Mouse (Mus musculus): ENCODE results near the gene Tmigd1. TPM values are rescaled to one million over a fixed set of nuclear protein-coding genes. Genes with fewer than 3 reads are reported as not detected.
"Not testable (repeated sequence)": the region's sequence is repeated elsewhere in the genome, so short reads cannot be mapped to it uniquely, and the experiment has no call there.

The Tmigd1 gene
- total RNA-seq, 2 experiments from 2014 or later = 0.22 to 0.27 TPM

DNA sequence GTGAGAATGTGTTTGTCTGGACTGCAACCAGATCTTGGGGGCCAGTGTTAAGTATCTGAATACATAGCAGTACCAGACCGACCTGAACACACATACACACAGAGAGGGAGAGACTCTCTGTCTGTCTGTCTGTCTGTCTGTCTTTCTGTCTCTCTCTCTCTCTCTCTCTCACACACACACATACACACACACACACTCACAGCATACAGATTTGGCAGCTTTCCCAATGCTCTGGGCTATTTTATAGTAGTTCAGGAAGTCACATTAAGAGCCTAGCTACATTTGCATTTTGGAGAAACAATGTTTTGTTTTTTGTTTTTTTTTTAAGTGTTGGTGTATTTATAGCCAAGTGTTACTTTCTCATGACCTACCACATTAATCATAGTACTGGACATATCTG, 4.8 kb upstream of the Tmigd1 start:
- no peak for DNase-seq
- intact Hi-C loops (cut with DNase I) = no loop called here

DNA sequence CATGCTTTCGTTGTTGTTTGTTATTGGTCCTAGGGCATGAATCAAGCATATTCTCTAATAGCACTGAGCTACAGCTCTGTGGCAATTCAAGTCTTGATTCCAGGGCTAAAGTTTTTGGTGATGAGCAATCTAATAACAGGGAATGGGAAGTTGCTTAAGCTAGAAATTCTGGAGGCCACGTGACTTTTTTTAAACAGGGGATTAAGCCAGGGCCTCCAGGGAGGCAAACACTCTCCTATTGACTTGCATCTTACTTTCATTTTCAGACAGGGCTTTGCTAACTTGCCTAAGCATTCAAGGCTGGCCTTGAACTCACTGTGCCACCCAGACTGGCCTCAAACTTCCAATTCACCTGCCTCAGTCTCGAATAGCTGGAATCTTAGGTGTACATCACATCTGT, 4.1 kb upstream of the Tmigd1 start:
- intact Hi-C loops (cut with DNase I) = no loop called here

DNA sequence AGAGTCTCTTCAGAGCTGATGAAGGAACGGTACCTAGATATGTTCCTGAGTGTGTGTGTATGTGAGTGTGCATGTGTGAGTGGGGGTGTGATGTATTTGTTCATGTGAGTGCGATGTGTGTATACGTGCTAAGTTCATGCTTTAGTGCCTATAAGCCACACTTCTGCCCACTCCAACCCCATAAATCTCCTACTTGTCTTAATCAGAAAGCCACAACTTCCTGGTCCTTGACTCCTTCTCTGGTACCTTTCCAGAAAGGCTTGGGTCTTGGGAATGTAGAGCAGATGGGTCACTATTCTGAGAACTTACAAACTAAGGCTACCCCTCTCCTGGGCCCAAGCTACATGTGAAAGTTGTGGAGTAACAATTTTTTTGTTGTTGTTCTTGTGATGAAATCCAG, 3.2 kb upstream of the Tmigd1 start:
- no peak for DNase-seq
- intact Hi-C loops (cut with DNase I) = no loop called here

More for the DNA sequence above, 4.1 kb upstream of the Tmigd1 start:
- DNase-seq = no peak

DNA sequence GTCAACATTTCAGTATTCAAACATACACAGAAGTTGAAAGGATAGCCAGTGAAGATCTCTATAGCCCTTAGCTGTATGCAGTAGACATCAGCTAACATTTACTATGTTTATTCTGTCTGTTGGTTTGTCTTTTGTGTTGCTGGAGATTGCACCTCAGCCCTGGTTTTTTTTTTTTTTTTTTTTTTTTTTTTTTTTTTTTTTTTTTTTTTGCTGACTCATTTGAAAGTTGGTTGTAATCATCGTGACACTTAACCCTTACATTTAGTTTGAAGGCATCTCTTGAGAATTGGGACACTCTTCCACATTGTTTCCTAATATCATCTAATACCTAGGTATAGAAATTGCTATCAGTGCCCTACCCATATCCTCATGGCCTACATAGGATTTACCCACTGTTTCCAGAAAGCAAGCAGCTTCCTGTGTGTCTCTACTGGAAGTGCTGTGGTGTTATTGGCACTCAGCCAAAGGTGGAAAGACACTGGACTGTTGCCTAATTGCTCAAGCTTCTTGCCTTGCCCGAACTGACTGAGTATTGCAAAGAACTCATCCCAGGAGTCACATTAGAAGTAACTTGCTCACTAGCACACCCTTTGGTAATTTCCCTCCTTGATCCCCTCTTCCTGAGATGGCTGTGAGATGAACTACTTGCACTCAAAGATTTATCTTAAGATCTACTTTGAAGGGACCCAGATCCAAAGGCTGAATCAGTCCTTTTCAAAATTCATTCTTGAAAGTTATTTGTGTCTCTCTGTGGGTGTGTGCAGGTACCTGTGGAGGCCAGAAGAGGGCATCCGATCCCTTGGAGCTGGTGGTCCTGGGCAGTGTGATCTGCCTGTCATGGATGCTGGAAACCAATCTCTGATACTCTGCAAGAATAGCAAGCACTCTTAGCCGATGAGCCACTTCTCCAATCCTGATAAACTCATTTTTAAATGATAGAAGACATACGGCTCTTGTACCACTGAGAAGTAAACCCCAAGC, 1.9 kb upstream of the Tmigd1 start:
- no peak for DNase-seq
- intact Hi-C loops (cut with DNase I) = loop anchor here (5.0 kb wide), 1 partner anchor 47 kb away; no protein-coding TSS in a partner anchor

DNA sequence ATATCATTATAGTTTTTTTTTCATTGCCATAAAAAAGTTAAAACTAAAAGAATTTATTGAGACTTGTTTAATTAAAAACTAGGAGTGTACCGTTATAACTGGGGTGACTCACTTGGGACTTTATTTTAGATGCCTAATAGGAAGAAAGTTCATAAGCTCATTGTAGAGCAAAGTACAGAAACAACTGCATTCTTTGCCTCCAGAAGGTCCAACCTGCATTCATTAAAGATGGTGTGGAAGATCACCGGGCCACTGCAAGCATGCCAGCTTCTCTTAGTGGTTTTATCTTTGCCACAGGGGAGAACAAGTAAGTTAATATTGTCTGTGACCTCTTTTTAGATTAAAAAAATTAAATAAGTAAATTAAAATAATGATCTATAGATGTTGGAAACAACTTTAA, 2.4 kb downstream of the Tmigd1 start:
- DNase-seq = no peak
- intact Hi-C loops (cut with DNase I) = loop anchor here (5.0 kb wide), 1 partner anchor 43 kb away; no protein-coding TSS in a partner anchor

DNA sequence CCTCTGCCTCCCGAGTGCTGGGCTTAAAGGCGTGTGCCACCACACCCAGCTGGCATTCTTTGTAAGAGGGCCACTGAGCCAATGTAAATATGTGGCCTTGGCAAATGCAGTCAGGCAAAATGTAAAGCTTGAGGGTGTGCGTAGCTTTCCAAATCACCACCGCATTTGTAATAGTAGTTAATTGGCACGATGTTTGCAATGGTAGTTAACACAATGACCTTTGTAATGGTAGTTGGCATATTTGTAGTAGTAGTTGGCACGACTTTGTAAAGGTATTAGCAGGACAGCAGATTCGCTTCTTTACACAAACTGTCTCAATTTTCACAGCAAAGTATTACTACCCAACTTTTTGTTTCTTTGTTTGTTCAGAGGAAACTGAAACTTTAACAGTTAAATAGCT, 6.7 kb downstream of the Tmigd1 start:
- intact Hi-C loops (cut with DNase I) = no loop called here
- DNase-seq = no peak

DNA sequence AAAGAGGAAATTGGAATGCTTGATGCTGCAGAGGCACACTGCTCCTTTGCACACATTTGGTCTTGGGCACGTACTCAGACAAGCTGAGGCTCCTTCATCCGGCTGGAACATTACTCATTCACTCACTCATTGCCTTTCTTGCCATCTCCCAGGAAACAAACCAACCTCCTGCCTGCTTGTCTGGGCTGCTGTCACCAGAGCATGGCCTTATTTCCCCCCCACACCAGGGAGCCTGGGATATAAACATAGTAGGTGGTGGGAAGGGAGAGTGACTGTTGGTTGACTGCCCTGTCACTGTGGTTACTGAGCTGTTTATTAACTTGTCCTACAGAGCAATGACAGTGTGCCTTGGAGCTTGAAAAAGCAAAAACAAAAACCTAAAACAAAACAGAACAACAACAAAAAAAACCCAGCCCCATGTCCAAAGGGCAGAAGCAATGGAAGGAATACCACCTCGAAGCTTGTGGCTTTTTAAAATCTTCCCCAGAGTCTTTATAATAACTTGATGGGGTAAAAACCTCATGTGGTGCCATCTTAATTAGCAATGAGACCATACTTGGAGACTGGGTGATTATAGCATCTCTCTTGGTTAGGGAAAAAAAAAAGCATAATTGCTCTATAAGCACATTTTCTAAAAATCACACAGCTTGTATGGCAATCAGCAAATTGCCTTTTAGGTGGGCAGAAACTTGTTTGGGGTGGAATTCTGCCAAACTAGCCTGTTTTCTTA, 9.5 kb downstream of the Tmigd1 start:
- no peak for DNase-seq
- intact Hi-C loops (cut with DNase I) = no loop called here

DNA sequence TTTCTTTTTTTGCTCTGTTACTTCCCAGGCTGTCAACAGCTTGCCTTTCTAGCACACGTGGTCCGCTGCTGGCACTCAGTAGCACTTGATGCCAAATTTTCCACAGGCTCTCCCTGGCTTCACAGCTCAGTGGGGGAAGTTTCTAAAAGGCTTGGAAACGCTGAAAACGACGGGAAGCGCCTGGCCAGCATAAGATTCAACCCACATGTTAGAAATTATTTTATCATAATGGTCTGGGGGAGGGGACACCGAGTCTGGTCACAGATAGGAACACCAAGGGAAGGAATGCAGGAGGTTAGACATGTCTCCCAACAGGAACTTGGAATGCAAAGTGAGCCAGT, 10.1 kb downstream of the Tmigd1 start:
- DNase-seq = no peak
- intact Hi-C loops (cut with DNase I) = no loop called here

DNA sequence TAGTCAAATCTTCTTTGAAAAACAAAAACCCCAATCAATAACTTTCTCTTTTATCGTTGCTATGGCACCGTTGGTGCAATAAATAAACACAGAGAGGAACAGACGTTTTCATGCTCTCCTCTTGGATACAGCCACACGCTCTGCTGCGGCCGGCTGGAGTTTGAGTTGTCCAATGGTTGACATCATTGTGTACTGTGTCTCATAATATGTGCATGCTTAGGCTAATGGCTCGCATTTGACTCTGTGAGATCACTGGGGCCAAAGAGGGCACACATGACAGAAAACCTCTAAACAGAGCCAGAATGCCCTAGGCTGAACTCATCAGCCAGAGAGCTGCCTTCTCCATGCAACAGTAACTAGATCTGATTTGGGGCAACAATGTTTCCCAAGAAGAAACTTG, 12.4 kb downstream of the Tmigd1 start:
- no peak for DNase-seq
- intact Hi-C loops (cut with DNase I) = no loop called here

DNA sequence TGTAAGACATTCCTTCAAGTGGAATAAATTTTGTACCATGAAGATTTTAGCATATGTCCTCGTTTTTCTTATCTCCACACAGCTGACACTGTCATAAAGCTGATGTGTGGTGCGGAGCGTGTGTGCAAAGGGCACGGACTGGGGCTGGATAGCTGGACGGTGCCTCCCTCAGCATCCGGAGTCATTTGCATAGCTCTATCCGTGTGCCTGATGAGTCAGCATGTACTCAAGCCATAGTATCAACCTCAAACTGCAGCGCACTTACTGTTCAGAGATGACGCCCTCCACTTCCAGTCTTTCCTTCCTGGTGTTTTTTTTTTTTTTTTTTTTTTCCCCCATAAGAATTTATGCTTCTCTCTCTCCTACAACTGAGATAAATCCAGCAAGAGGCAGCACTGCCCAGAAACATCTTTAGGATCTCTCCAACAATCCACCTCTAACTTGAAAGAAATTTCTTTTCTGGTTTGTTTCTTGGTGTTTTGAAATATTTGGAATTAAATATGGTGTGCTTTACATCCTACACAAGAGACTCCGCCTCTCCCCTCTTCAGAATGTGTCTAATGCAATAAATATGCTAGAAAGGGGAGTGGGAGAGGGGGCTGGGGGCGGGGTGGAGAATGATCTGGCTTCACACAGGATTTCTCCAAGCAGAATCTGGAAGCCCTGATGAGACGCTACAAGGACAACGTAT, 14.7 kb downstream of the Tmigd1 start:
- DNase-seq = no peak
- intact Hi-C loops (cut with DNase I) = no loop called here

DNA sequence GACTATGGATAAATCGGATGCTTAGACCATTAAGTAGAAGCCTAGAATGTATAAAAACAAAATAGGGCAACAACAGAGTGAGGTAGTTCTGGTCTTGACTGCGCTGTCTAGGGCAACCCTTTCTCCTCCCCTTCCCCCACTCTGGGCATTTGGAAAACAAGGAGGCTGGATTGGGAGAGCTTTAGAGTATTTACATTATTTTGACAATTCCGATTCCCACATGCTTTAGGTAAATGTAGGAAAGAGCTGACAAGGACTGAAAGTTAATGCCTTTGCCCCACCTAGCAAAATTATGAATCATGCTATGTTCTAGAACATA, 15.2 kb downstream of the Tmigd1 start:
- DNase-seq = no peak
- intact Hi-C loops (cut with DNase I) = no loop called here

DNA sequence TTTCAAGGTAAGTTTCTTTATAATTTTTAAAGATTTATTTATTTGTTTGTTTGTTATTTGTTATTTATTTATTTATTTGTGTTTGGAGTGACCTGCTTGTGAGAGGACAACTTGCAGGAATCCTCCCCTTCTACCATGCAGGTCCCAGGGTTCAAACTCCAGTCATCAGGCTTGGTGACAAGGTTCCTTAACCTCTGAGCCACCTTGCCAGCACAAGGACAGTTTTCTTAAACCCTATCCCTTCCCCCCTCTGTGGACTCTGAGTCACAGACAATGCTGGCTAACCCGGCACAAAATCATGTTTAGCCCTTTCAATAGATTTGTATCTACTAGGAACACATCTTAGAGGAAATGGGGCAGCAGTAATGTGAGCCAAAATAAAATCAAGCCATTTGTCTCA, 18.6 kb downstream of the Tmigd1 start:
- intact Hi-C loops (cut with DNase I) = no loop called here
- DNase-seq = no peak

DNA sequence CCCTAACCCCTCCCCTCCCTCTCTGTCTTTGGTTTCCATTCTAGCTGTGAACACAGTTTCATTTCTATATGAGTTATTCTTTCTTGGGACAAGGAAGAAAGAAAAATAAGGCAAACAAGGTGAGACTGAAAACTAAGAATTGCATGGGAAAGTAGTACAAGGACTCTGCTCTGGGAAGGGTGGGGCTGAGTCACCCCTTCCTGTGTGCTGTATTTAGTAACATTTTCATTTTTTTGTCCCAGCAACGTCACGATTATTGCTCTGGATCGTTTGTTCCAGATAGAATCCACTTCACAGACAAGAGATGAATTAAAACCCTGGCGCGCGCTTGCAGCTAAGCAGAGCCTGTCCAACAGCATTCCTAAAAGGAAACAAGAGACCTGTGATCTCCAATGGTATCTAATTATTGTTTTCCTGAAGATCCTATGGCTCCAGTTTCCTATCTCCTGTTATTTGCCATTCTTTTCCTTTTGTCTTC, 22.8 kb downstream of the Tmigd1 start, which contains the start of gene Blmh:
Gene Blmh (plus strand): TSS at position 51 of the 478 bp plus-strand sequence.
- intact Hi-C loops (cut with DNase I) = no loop called here
- no peak for DNase-seq

DNA sequence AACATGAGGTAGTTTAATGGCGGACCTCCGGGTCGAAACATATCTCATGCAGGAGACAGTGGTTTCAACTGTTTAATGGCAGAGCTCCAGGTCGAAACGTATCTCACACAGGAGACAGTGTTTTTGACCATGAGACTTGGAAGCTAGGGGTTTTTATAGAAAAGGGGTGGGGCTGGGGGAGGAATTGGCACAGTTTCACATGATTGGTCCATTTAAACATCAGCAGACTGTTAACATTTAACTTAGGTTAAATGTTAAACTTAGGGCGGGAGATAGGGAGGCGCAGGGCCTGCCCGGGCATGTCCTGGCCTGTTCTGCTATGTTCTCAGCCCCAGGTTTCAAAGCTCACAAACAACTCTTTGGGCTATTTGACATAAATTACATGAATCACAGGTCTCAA, 26.6 kb downstream of the Tmigd1 start:
- intact Hi-C loops (cut with DNase I); DNase-seq: not testable (repeated sequence)

DNA sequence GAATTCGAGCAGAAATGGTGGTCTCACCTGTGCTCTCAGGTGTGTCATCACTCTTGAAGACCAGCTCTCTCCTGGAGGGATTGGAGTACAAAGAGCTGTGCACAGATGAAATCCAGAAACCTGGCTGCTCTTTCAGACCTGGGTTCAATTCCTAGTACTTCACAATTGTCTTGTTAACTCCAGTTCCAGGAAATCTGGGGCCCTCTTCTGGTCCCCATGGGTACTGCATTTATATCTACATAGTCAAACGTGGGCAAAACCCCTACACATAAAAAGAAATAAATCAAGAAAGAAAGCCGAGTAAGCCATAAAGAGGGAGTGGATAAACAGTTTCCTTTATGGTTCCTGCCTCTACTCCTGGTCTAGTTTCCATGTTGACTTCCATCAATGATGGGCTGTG, 31.2 kb downstream of the Tmigd1 start:
- DNase-seq = no peak

DNA sequence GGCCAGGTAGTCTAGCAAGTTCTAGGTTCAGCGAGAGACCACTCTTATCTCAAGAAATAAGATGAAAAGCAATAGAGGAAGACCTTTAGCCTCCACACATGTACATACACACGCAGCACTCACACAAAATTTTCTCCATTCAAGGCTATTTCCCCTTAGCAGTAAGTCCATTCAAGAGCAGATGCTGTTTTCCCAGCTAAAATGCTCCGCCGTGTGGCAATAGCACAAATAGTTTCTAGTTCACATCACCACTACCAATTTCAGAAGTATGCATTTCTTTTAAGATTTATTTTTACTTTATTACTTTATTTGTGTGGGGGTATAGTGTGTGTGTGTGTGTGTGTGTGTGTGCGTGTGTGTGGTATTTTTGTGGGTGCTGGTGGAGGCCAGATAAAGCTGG, 34.6 kb downstream of the Tmigd1 start:
- intact Hi-C loops (cut with DNase I) = no loop called here
- no peak for DNase-seq

More for the DNA sequence above, 31.2 kb downstream of the Tmigd1 start:
- intact Hi-C loops (cut with DNase I) = no loop called here

DNA sequence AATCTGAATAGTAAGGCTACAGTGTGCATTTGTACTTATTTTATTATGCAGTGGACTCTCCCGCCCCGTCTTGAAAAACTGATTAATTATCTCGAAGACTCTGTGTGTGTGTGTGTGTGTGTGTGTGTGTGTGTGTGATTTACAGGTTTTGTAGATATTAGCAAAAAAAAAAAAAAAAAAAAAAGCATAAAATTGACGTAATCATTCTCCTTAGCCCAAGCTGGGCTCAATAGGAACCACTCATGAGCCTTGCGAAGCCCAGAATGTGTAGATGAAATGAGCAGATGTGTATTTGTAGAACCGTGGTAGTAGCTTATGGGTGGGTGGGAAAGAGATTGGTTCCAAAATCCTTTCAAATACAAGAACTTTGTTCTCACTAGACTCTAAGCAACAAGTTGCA, 42.9 kb downstream of the Tmigd1 start:
- intact Hi-C loops (cut with DNase I) = loop anchor here (5.0 kb wide), 3 partner anchors 43 to 158 kb away; partner anchors contain the start of genes Cpd and Tmigd1

DNA sequence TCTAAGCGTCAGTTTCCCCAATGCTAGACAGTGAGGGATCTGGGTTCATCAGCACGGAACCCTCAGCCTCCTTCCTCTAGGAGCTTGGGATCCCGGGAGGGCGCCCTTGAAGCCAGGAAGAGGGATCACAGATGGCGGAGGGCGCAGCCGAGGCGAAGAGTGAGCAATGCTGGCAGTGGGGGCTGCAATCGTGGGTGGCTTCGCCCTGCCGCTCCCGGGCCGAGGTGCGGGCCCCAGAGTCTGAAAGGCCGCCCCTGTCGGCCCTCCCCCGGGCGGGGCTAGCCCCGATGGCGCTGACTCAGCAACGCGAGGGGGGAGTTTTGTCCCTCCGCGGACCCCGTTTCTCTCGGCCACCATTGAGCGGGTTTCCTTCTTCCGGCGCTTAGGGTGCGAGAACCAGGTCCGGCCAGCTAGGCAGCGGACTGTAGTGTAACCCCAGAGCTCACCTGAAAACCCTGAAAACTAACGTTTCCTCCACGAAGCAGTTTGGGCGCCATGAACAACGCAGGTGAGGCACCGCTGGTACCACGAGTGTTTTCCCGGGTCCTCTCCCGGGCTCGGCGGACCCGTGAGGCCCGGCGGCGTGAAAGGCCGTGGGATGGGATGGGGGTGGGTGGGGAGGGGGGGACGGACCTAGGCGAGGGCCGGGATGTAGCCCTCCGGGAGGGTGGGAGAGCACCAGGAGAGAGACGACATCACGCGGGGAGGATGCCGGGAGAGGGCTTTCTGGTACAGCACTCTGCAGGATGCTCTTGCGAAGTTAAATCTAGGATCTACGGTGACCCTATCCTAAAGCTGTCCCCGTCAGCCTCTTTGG, 43.6 kb downstream of the Tmigd1 start:
- intact Hi-C loops (cut with DNase I) = loop anchor here (5.0 kb wide), 3 partner anchors 43 to 158 kb away; partner anchors contain the start of genes Cpd and Tmigd1
- DNase-seq = peak; percentile 95 to 96

More for the DNA sequence above, 42.9 kb downstream of the Tmigd1 start:
- no peak for DNase-seq

DNA sequence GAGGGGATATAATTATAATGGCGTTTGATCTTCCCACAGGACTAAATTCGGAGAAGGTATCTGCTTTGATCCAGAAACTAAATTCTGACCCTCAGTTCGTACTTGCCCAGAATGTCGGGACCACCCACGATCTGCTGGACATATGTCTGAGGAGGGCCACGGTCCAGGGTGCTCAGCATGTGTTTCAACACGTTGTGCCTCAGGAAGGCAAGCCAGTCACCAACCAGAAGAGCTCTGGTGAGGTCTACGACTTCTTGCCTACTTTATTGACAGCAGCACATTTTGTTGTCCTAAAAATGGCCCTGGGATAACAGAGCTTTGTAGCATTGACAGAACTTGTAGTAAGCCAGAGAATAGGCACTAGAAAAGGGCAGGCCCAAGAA, 44.2 kb downstream of the Tmigd1 start:
- intact Hi-C loops (cut with DNase I) = loop anchor here (5.0 kb wide), 3 partner anchors 44 to 159 kb away; partner anchors contain the start of genes Cpd and Tmigd1
- no peak for DNase-seq

DNA sequence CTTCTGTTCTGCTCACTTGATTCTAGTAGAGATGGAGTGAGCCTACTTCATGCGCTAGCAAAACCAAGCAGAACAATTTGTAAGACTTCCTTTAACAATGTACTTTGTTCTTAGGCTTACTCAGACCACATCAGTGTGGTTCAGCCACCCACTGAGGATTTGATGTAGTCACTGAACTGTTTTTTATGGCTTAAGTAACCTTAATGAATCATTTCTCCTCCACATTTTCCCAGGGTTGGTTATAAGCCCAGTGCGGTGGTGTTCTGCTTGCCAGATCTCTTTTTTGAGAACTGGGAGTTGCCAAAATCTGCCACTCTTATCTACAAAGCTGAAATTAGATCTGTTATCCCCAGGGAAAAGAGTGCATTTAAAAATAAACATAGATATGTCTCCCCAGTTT, 51.6 kb downstream of the Tmigd1 start:
- intact Hi-C loops (cut with DNase I) = no loop called here
- peak in 1 of 2 experiments; percentile 7 for DNase-seq

Measured in heart, postnatal 36 days (tissue).